Mouse (Mus musculus) midbrain, embryonic 12.5 days (tissue): ENCODE results near the gene Ch25h. TPM values are rescaled to one million over a fixed set of nuclear protein-coding genes. Genes with fewer than 3 reads are reported as not detected.

Experiments
- ATAC-seq: fragments of 200-750 bp; cut with Nextera tagmentation; 2 replicates; pipeline ENCODE4 v1.8.0; 2017; ENCODE audit warnings: low read depth, moderate TSS enrichment, moderate library complexity; ENCODE audit not compliant: low FRiP score
- H3K27ac ChIP-seq: fragments of 300-500 bp; sonication (generic); replicated peaks from 2 replicates; pipeline ENCODE4 v1.5.1; 2016; ENCODE audit warnings: mild to moderate bottlenecking
- H3K27me3 ChIP-seq: fragments of 300-500 bp; sonication (generic); 2 replicates; pipeline ENCODE4 v1.6.1; 2016; ENCODE audit warnings: mild to moderate bottlenecking
- H3K36me3 ChIP-seq: fragments of 300-500 bp; sonication (generic); 2 replicates; pipeline ENCODE4 v1.6.1; 2016
- H3K4me1 ChIP-seq: fragments of 300-500 bp; sonication (generic); 2 replicates; pipeline ENCODE4 v1.6.1; 2016
- H3K4me2 ChIP-seq: fragments of 300-500 bp; sonication (generic); replicated peaks from 2 replicates; pipeline ENCODE4 v1.6.1; 2016; ENCODE audit warnings: mild to moderate bottlenecking, moderate library complexity
- H3K4me3 ChIP-seq: fragments of 300-500 bp; sonication (generic); 2 replicates; pipeline ENCODE4 v1.5.1; 2016; ENCODE audit warnings: mild to moderate bottlenecking
- H3K9ac ChIP-seq: fragments of 300-500 bp; sonication (generic); replicated peaks from 2 replicates; pipeline ENCODE4 v1.6.1; 2016; ENCODE audit warnings: mild to moderate bottlenecking, moderate library complexity
- H3K9me3 ChIP-seq: fragments of 300-500 bp; sonication (generic); 2 replicates; pipeline ENCODE4 v1.6.1; 2016; ENCODE audit warnings: mild to moderate bottlenecking
- WGBS: fragments of 180-500 bp; shearing (Covaris S2); methylation state at CpG from one replicate; pipeline ENCODE4 v1.1.7; 2016; 5-methylcytosine and 5-hydroxymethylcytosine counted together
- polyA plus RNA-seq: library from polyadenylated mRNA; unstranded; fragments of >200 nt; fragmentation: Nextera tagmentation; extraction: Ambion mirVana; gene quantifications from 2 replicates; pipeline ENCODE4 v1.2.1, GENCODE M21; 2016

Ch25h gene
- polyA plus RNA-seq, result 1.5 and 2.3 TPM in 2 replicates

DNA sequence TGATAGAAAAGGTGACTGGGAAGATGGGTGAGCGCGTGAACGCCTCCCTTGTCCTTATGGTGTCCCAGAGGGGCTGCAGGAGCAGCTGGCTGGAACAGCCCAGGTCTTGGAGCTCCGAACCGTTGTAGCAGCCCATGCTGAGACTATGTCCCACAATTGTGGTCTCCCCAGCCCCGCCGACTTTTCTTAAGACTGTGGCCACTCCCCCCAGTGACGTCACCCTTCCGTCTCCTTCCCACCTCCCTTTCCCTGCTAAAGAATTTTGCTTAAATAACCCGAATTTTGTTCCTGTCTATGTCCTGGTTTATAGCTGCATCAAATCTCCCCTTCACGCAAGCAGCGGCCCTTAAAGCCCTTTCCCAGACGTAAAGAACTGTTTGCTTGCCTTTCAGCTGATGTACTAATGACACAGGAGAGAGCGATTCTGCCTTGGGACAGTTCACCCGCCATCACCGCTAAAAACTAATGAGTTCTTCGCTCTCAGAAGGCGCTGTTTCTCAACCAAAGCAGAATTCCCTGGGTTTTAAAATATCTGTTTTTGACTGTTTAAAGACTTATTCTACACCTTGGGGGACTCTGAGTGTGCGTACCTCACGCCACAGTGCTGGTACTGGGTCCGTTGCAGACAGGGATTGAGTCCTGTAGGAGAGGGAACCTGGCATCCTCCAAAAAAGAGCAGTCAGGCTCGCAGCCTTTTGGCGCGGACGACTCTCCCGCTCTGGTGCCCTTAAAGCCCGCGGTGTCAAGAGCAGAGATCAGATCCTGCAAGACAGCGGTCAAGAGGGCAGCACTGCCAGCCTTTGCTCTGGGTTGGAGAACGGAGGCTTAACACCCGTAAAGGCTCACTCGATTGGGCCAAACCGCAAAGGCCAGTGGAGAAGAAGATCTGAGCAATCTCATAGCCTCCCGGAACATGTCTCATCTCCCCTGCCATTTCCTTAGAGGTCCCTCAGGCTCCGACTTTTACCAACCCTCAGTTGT, at the start of gene Ch25h:
TSS of gene Ch25h (minus strand) at position 174 of the 981 bp plus-strand sequence.
- ATAC-seq, result peak; percentile 89
- Histone ChIP-seq H3K9me3 (no peaks in the 10 kb centered on the region), H3K27me3 (peaks cover 49% of the 10 kb centered on the region), H3K36me3 (no peaks in the 10 kb centered on the region), H3K4me3 (peak within 1 kb of the TSS; percentile 58), H3K4me1 (peaks cover 9% of the 10 kb centered on the region), H3K4me2 (peak within 1 kb of the TSS; percentile 83), H3K9ac (peak within 1 kb of the TSS; percentile 41), H3K27ac (no peak within 1 kb of the TSS)
- under 1% methylated on average over 35 of the region's 35 CpGs for WGBS

DNA sequence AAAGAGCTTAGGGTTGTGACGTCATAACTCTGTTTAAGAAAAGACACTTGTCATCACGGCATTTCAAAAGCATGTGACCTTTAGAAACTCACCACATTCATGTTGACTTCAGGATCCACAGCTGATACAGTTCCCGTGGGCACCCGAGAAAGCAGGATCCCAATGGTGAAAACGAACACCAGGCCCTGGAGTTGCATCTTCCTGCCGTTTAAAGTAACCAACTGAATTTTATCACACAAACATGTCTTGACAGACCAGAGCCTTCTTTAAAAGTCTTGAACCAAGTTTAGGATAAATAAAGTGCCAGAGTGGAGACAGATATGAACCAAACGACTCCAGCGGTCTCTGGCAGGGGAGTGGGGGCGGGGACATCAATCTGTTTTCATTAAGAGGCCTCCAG, 49.7 kb upstream of the Ch25h start:
- 80% methylated on average over 9 of the region's 9 CpGs for WGBS
- no peak overlapping the region for H3K4me2 ChIP-seq
- H3K9ac ChIP-seq, result no peak overlapping the region
- no peak overlapping the region for H3K27ac ChIP-seq
- H3K36me3 ChIP-seq, result no peaks in the 10 kb centered on the region
- H3K27me3 ChIP-seq, result no peaks in the 10 kb centered on the region
- H3K4me3 ChIP-seq, result no peak overlapping the region
- H3K9me3 ChIP-seq, result no peaks in the 10 kb centered on the region
- ATAC-seq, result no peak
- 0 out of 2 replicates have a peak, but pooled peaks cover 9% of the 10 kb centered on the region for H3K4me1 ChIP-seq

DNA sequence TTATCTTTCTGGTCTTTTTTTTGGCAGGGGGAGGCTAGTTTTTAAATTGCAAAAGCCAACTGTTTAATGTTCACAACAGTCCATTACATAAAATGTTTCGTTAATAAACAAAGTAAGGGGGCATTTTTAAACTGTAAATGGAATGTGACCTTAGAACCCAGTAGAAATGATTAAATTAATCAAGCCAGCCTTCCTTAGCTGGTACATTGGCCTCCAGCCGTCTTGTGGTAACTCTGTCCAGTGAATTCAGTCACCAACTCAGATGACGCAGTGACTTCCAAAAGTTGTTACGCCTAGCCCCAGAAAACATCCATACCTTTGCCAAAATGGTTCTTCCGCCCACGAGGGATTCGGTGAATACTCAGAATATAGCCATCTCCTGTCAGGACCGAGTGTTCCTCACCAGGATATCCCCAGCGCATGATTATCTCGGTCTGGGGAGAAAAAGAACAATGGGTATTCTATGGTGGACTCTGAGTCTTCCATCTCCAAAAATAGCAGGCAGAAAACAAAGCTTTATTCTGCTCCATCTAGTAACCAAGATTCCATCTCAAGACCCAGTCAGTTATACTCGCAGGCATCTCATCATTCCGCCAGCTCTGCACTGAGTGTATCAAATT, 48.3 kb upstream of the Ch25h start:
- ATAC-seq, result no peak
- WGBS, result 87% methylated on average over 12 of the region's 12 CpGs
- Histone ChIP-seq H3K4me3 (no peak overlapping the region), H3K9me3 (no peaks in the 10 kb centered on the region), H3K4me2 (no peak overlapping the region), H3K27ac (no peak overlapping the region), H3K9ac (no peak overlapping the region), H3K4me1 (0 out of 2 replicates have a peak, but pooled peaks cover 9% of the 10 kb centered on the region), H3K27me3 (no peaks in the 10 kb centered on the region), H3K36me3 (peaks cover 11% of the 10 kb centered on the region; the same call in 1 of the 2 replicates)

DNA sequence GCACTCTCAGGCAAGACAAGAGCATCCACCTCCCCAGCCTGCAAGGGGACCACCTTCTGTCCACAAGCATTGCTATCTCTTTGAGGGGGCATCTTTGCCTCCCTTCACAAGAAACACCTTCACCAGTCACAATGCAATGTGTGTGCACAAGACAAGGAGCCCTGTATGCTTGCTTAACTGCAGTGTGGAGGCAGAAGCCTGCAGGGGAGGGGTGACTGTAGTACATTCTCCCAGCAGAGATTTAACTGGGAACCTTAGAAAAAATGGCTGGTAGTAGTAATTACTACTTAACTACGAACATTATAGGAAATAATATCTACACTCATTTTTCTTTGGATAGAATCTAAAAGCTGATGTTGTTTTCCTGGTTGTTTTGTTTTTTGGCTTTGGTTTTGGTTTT, 47.0 kb upstream of the Ch25h start:
- Histone ChIP-seq H3K9ac (no peak overlapping the region), H3K4me1 (0 out of 2 replicates have a peak, but pooled peaks cover 9% of the 10 kb centered on the region), H3K4me3 (no peak overlapping the region), H3K4me2 (no peak overlapping the region), H3K27ac (no peak overlapping the region), H3K9me3 (no peaks in the 10 kb centered on the region), H3K36me3 (peaks cover 12% of the 10 kb centered on the region; the same call in 1 of the 2 replicates), H3K27me3 (no peaks in the 10 kb centered on the region)
- WGBS, result 93% methylated on average over 1 of the region's 1 CpGs
- ATAC-seq, result no peak

DNA sequence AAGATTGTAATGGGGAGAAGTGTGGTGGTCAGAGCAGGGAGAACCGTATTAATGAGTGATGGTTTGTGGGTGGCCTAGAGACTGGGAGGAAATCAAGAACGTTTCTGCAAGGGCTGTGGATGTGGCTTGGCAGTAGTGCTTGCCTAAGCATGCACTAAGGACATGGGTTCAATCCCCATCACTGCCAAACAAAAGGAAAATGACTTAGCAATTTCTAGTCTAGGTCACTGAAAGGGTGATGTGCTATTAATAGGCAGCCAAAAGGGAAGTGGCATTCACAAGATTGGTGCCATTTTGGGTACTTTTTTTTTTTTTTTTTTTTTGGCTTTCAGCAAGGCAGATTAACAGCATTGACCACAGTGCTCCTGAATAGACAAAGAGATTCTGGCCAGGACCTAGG, 46.4 kb upstream of the Ch25h start:
- Histone ChIP-seq H3K27me3 (no peaks in the 10 kb centered on the region), H3K4me3 (no peak overlapping the region), H3K27ac (no peak overlapping the region), H3K4me2 (no peak overlapping the region), H3K4me1 (0 out of 2 replicates have a peak, but pooled peaks cover 4% of the 10 kb centered on the region), H3K36me3 (peaks cover 12% of the 10 kb centered on the region; the same call in 1 of the 2 replicates), H3K9me3 (no peaks in the 10 kb centered on the region), H3K9ac (no peak overlapping the region)
- ATAC-seq, result no peak
- 74% methylated on average over 2 of the region's 2 CpGs for WGBS

DNA sequence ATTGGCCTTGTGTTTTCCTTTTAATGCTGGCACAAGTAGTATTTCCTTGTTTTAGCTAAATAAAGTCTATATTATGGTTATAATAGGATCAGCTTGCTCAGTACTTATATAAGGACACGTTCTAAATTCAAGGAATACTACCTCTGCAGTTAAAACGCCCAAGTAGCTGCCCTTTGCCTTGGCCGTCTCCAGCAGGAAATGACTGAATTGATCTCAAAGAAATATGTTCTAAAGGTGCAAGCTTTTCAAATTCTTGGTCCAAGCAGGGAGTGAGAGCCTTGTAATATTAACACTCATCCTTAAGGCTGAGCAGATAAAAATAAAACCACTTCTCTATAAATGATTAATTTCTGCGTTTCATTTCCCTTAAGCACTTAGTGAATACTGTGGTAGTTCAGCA, 45.1 kb upstream of the Ch25h start:
- no peak for ATAC-seq
- Histone ChIP-seq H3K36me3 (peaks cover 12% of the 10 kb centered on the region; the same call in 1 of the 2 replicates), H3K9ac (no peak overlapping the region), H3K4me3 (no peak overlapping the region), H3K27me3 (no peaks in the 10 kb centered on the region), H3K27ac (no peak overlapping the region), H3K9me3 (no peaks in the 10 kb centered on the region), H3K4me1 (no peaks in the 10 kb centered on the region), H3K4me2 (no peak overlapping the region)
- WGBS, result 87% methylated on average over 4 of the region's 4 CpGs

DNA sequence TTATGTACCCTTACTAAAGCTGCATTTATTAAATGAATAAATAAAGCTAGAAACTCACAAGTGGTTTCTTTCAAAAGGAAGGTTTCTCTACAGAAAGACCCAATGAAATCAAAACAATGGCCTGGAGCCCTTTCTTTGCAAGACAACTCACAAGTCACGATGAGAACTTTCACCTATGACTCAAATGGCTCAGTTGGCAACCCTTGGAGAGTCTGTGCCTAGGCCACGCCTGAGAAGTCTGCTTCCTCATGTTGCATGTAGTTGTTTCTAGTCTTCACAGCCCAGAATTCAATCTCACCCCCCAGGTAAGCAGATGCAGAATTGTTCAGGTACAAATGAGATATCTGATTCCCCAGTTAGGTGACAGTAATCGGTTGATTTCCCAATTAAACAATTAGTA, 44.7 kb upstream of the Ch25h start:
- Histone ChIP-seq H3K9ac (no peak overlapping the region), H3K4me1 (no peaks in the 10 kb centered on the region), H3K4me3 (no peak overlapping the region), H3K27ac (no peak overlapping the region), H3K4me2 (no peak overlapping the region), H3K27me3 (no peaks in the 10 kb centered on the region), H3K9me3 (no peaks in the 10 kb centered on the region), H3K36me3 (peaks cover 12% of the 10 kb centered on the region; the same call in 1 of the 2 replicates)
- no peak for ATAC-seq
- WGBS, result 93% methylated on average over 3 of the region's 3 CpGs

DNA sequence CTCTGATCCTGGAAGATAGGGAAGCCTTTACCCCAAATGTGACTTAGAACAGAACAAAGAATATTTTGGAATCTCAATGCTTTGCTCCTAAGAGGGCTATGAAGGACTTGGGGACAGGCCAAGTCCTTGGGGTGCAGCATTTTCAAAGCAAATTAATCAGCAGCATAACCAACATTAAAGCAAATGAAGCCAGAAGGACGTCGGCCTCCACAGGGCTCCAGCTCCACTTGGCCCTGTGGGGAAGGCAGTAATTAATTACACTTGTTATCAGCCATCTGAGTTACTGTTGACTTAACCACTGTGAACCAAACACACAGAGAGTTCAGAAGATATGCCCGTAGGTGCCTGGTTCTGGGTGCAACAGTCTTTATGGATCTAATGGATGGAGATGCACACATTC, 43.8 kb upstream of the Ch25h start:
- WGBS, result 87% methylated on average over 3 of the region's 3 CpGs
- Histone ChIP-seq H3K27me3 (no peaks in the 10 kb centered on the region), H3K9me3 (no peaks in the 10 kb centered on the region), H3K4me1 (no peaks in the 10 kb centered on the region), H3K27ac (no peak overlapping the region), H3K9ac (no peak overlapping the region), H3K4me3 (no peak overlapping the region), H3K36me3 (peaks cover 12% of the 10 kb centered on the region; the same call in 1 of the 2 replicates), H3K4me2 (no peak overlapping the region)
- no peak for ATAC-seq

DNA sequence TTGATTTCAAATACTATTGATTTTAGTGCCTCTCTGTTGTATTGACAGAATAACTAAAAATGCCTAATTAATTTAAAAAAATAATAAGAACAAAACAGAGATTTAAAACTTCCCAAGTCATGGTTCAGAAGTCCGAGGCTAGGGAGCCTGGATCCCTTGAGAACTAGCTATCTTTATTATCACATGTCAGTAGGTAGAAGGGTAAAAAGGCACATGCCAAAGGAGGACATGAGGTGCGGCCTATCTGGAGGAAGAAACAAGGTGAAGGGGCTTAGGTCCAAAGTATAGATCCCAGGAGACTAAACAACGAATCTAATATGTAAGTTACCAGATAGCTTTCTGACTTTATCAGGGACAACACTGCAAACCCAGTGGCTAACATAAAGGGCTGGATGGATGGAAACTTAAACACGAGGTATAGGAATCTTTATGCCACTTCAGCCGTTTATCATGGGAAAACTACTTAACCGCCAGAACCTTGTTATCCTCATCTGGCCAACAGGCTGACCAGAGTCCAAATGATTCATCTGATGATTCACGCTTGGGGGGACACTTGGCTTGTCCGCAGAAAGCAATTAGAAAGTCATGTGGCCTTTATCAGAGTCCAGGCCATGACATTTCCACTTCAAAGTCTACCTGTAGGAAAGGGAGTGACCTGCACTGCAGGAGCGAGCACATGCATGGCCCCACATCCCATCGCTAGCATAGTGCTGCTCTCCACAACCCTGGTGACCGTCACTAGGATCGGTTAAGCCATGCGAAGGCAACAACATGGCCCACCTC, 43.0 kb upstream of the Ch25h start:
- Histone ChIP-seq H3K4me1 (no peaks in the 10 kb centered on the region), H3K36me3 (peaks cover 12% of the 10 kb centered on the region; the same call in 1 of the 2 replicates), H3K9ac (no peak overlapping the region), H3K27ac (no peak overlapping the region), H3K9me3 (no peaks in the 10 kb centered on the region), H3K4me2 (no peak overlapping the region), H3K4me3 (no peak overlapping the region), H3K27me3 (no peaks in the 10 kb centered on the region)
- no peak for ATAC-seq
- 91% methylated on average over 13 of the region's 13 CpGs for WGBS

DNA sequence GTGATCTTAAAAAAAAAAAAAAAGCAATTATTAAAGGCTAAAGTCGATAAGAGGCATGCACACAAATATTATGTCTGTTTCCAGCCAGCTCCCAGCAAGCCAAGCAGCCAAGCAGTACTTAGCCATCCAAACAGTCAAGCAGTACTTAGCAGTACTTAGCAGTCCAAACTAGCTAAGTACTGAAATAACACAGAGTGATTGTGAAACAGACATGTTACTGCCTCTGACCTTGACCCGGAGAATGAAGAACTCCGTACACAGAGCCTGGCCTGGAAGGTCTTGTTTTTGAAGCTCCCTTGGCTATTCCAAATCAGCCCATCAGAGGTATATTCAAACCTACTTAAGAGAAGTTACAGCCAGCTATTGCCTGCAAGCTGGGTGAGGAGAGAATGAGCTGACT, 42.2 kb upstream of the Ch25h start:
- H3K27ac ChIP-seq, result no peak overlapping the region
- no peak overlapping the region for H3K4me2 ChIP-seq
- no peaks in the 10 kb centered on the region for H3K27me3 ChIP-seq
- H3K36me3 ChIP-seq, result peaks cover 12% of the 10 kb centered on the region; the same call in 1 of the 2 replicates
- ATAC-seq, result no peak
- no peaks in the 10 kb centered on the region for H3K4me1 ChIP-seq
- no peaks in the 10 kb centered on the region for H3K9me3 ChIP-seq
- no peak overlapping the region for H3K4me3 ChIP-seq
- 91% methylated on average over 3 of the region's 3 CpGs for WGBS
- H3K9ac ChIP-seq, result no peak overlapping the region

DNA sequence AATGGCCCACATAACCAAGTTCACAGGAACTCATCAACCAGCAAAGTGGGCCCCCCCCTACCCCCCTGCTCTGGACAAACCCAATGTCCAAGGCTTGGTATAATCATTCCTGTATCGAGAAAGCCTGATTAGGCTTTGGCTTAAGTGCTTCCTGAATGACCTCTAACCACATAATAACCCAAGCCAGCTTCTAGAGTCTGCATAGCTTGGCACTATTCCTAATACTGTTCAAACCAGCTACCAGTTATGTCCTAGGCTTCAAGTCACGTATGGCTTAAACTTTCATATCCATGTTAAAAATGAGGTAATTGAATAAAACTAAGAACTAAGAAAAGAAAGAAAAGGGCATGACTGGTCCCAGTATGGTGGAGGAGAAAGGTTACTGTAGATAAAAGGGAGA, 41.4 kb upstream of the Ch25h start:
- ATAC-seq, result no peak
- no peak overlapping the region for H3K4me3 ChIP-seq
- no peaks in the 10 kb centered on the region for H3K27me3 ChIP-seq
- no peaks in the 10 kb centered on the region for H3K4me1 ChIP-seq
- H3K36me3 ChIP-seq, result peaks cover 12% of the 10 kb centered on the region; the same call in 1 of the 2 replicates
- H3K9ac ChIP-seq, result no peak overlapping the region
- 93% methylated on average over 2 of the region's 2 CpGs for WGBS
- H3K27ac ChIP-seq, result no peak overlapping the region
- no peaks in the 10 kb centered on the region for H3K9me3 ChIP-seq
- no peak overlapping the region for H3K4me2 ChIP-seq
